Comparison of ENCODE assay signal across 17 mouse cellular contexts in the genomic region with DNA sequence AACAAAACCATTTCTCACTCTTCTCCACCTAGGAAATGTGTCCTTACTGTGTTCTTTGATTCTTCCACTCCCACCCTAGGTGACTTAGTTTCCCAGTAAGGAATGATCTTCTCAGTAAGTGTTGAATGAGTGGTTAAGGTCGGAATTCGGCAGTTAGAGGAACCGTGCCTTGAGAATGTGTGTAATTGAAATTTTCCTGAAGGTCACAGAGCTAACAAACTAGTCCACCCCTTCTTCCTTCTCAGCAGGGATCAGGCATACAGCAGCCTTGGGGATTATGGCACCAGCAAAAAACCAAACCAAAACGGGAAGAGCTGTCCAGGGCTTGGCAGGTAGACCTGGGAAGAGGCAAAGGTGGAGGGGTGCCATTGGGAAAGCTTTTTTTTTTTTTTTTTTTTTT.
"Had no signal": no experiment of that assay in that cellular context is flagged by ENCODE, and none has a peak within 500 bp of the region (broad histone marks: within the 10 kb centered on the region; RNA-seq: fewer than 3 reads in every experiment).

No protein-coding gene starts in this region.

- H3K4me3 ChIP-seq: liver, embryonic 13.5 days; liver, embryonic 15.5 days; midbrain, embryonic 13.5 days; midbrain, embryonic 15.5 days; neural tube, embryonic 12.5 days; stomach, embryonic 15.5 days had no signal

- H3K9ac ChIP-seq: liver, embryonic 13.5 days; liver, embryonic 15.5 days; liver, postnatal 0 days; lung, embryonic 14.5 days; midbrain, embryonic 13.5 days; midbrain, embryonic 15.5 days; neural tube, embryonic 12.5 days; stomach, embryonic 15.5 days had no signal

- H3K4me2 ChIP-seq: liver, embryonic 11.5 days; liver, embryonic 13.5 days; liver, embryonic 15.5 days; lung, embryonic 14.5 days; midbrain, embryonic 11.5 days; midbrain, embryonic 13.5 days; midbrain, embryonic 15.5 days; neural tube, embryonic 12.5 days; stomach, embryonic 15.5 days had no signal

- H3K27me3 ChIP-seq: midbrain, embryonic 13.5 days; midbrain, embryonic 15.5 days; neural tube, embryonic 12.5 days; stomach, embryonic 15.5 days had no signal

- H3K27ac ChIP-seq: liver, embryonic 13.5 days; liver, embryonic 15.5 days; macrophage; midbrain, embryonic 13.5 days; midbrain, embryonic 15.5 days; neural tube, embryonic 12.5 days; stomach, embryonic 15.5 days; stomach, postnatal 0 days had no signal

- ATAC-seq: liver, postnatal 0 days; midbrain, embryonic 13.5 days; midbrain, embryonic 15.5 days had no signal

- H3K36me3 ChIP-seq: liver, embryonic 13.5 days; liver, embryonic 15.5 days; midbrain, embryonic 13.5 days; midbrain, embryonic 15.5 days; neural tube, embryonic 12.5 days; stomach, embryonic 15.5 days had no signal

- DNase-seq: liver, embryonic 13.5 days; liver, postnatal 0 days; lung, embryonic 14.5 days; lung, postnatal 14 days; right cerebral cortex, postnatal 14 days; thymus, adult 2 months; thymus, postnatal 25 days; thymus, postnatal 4 days had no signal

- H3K9me3 ChIP-seq: liver, embryonic 13.5 days; liver, embryonic 15.5 days; midbrain, embryonic 13.5 days; midbrain, embryonic 15.5 days; neural tube, embryonic 12.5 days; stomach, embryonic 15.5 days had no signal
